Mouse (Mus musculus) embryonic fibroblast, embryonic 13.5 days (primary cell): Measurements from ENCODE around the gene Osbpl5.

ENCODE experiments used
- CTCF ChIP-seq: IDR thresholded peaks from 2 replicates; pipeline ENCODE4 v1.5.1; 2011; ENCODE audit warnings: mild to moderate bottlenecking, control low read depth, low read length, moderate library complexity, borderline replicate concordance; ENCODE audit not compliant: insufficient read depth
- POLR2A ChIP-seq: IDR thresholded peaks from 2 replicates; pipeline ENCODE4 v1.6.1; 2011; ENCODE audit warnings: low read depth, mild to moderate bottlenecking, control low read depth, low read length, moderate library complexity

- TF ChIP-seq POLR2A (peak; percentile 81), CTCF (no peak)
These were observed 224 bp upstream of the Osbpl5 start for GRCm38 (mm10) chr7:143757027-143757390.
